Mouse (Mus musculus) testis, adult 2 months (tissue): ENCODE data around the gene Dtx2.

Experiments used
- CTCF ChIP-seq: fragments of 200-500 bp; IDR thresholded peaks from 2 replicates; pipeline ENCODE4 v1.5.1; 2012; ENCODE audit warnings: low read depth, mild to moderate bottlenecking, inconsistent platforms, low read length, moderate library complexity; ENCODE audit not compliant: control insufficient read depth, insufficient read depth, insufficient replicate concordance
- POLR2A ChIP-seq: fragments of 200-500 bp; IDR thresholded peaks from 2 replicates; pipeline ENCODE4 v1.6.1; 2012; ENCODE audit warnings: low read depth, mild to moderate bottlenecking, inconsistent platforms, low read length, moderate library complexity; ENCODE audit not compliant: control insufficient read depth

- TF ChIP-seq CTCF (no peak), POLR2A (no peak)
These were observed 80.5 kb downstream of the Dtx2 start for GRCm38 (mm10) chr5:136075076-136075475.
